Mouse (Mus musculus) c-Kit-positive CD71-positive TER-119-negative erythroid progenitor cells, embryonic 14.5 days (primary cell): ENCODE data around the gene Abca16.

Experiments used
- DNase-seq: peaks from one replicate; pipeline ENCODE4 v3.0.0-alpha.2; 2013; ENCODE audit warnings: low read depth

Gene Abca16

DNA sequence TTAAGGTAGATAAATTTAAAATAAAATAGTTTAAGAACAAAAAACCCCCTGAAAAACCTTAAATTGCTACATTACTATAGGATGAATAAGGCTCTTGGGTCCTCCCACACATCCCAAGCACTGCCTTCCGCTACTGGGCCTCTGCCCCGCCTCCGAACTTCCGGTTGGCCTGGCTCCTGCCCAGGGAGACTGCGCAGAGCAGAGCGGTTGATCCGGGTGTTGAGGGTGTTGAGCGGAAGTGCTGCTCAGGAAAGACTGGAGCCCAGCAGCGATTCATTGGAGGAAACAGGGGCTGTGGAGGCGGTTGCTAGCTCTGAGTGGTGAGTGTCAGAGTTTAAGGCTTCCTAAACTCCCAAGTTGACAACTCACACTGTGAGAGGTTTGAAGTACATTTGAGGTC, at the start of gene Abca16:
TSS of gene Abca16 (plus strand) at position 201 of the 400 bp plus-strand sequence.
- no peak for DNase-seq

- no peak for DNase-seq
Observed at GRCm38 (mm10) chr7:120361159-120361558, 48.3 kb upstream of the Abca16 start.

DNA sequence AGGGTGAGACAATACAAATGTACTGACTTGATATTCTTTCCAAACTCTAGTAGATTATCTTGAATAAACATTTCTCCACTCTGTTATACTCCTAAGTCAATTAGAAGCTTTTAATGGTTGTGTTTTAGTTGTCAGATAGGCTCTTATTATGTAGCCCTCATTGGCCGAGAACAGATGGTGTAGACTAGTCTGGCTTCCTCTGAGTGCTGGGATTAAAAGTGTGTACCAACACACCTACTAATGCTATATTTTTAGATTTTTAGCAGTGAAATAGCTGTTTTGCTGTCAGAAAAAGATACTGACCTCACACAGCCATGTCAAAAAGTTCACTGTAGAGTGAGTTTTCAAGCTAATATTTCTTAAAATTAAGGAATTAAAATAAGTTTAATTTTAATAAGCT, 2.9 kb downstream of the Abca16 start:
- DNase-seq: no peak

GRCm38 (mm10) chr7:120426625-120427024, 17.2 kb downstream of the Abca16 start:
- DNase-seq: no peak

DNA sequence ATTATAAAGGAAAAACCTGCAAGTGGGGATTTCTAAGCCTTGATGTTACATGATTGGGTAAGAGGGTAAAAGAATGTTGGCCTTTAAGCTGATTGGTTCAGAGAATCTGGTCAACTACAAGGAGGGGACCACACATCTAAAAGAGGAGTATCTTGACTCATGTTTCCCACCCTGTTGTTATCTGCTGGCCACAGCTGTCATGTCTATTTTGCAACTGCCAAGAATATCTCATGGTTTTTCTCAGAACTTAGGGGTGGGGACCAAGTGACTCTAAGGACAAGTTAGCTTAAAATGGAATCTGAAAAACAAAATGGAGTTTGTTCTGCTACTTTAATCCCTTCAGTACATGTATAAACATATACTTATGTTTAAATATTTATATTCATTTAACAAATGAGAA, 22.0 kb downstream of the Abca16 start:
- DNase-seq: peak; percentile 17

- no peak for DNase-seq
Observed at GRCm38 (mm10) chr7:120503891-120504662, 94.6 kb downstream of the Abca16 start.

DNA sequence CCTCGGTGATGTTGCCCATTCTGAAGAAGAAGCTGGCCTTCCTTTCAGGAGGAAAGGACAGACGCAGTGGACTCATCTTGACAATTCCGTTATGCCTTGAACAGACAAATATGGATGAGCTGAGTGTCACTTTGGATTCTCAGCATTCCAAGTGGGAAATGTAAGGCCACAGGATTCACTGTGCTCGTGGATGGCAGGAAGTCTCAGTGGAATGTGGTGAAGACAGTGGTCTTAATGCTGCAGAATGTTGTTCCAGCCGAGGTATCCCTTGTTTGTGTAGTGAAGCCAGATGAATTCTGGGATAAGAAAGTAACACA, 95.2 kb downstream of the Abca16 start:
- no peak for DNase-seq

DNA sequence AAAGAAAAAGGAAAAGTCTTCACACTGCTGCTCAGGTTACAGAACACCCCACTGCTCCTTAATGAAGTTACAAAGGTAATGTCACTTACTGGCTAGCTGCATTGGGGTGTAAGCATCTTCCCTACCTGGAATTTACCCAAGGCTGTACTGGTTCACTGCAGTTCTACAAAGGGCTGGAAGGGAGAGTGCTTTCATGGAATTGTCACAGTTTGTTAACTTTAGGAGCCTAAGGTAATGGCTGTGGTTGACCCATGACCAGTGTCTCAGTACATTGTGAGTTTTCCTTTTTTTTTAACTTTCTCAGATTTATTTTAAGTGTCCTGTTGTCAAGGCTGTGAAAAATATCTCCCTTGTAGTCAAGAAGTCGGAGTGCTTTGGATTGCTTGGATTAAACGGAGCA, 125.4 kb downstream of the Abca16 start:
- no peak for DNase-seq

DNA sequence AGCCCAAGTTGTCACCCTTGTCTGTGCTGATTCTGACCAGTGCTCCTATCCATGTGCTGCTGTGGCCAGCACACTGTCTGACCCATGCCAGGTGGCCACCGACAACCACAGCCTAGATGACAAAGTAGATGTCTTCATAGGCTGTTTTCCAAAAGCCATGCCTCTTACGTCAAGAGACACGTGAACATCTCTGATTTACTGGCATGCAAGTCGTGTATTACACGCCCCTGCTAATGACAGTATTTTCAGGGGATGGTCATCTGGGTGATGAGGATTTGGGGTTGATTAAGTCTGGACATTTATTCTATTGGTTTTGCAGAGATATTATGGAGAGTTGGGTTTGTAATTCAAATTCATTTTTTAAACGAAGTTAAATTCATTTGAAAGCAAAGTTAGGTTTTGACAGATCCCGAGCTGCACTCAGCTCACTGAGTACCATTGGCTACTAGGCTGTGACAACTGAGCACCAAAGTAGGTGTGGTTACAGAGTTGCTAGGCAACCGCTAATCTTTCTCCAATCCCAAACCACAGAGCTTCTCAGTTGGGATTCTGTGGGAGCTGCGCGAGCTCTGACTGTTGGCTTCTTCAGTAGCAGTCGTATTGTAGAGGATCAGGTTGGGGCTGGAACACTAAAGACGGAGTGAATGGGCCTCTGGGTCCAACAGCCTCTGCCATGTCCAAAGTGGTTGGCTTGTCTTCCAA, 143.2 kb downstream of the Abca16 start:
- no peak for DNase-seq

GRCm38 (mm10) chr7:120553181-120553551, 143.7 kb downstream of the Abca16 start:
- no peak for DNase-seq

DNA sequence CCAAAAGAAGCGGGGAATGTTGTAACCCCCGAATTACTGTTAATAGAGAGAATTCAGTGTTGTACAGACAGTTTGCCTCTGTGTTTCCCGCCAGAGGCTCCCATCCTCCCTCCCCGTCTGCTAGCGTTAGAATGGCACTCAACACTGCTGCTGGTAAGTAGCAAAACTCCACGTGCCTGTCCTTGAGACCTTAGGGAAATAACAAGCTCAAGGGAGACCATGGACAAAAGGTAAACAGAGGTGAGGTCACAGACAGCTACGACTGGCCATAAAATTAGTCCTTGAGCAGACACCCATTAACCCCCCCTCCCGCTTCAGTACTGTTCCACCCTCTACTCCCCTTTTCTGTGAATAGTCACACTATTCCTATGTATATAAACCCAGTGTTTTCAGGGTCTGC, 157.9 kb downstream of the Abca16 start:
- no peak for DNase-seq

- DNase-seq: no peak
Observed at GRCm38 (mm10) chr7:120576520-120576919, 167.1 kb downstream of the Abca16 start.
